Mouse (Mus musculus) kidney, embryonic 16.5 days (tissue): ENCODE results near the gene Hyal3. TPM values are rescaled to one million over a fixed set of nuclear protein-coding genes. Genes with fewer than 3 reads are reported as not detected.
A peak's percentile ranks its signal among the peaks of the same experiment; 100 is the strongest.

ENCODE experiments used
- ATAC-seq: fragments of 200-750 bp; cut with Nextera tagmentation; 2 replicates; pipeline ENCODE4 v1.8.0; 2017; ENCODE audit warnings: moderate TSS enrichment; ENCODE audit not compliant: low FRiP score, low TSS enrichment
- H3K27ac ChIP-seq: fragments of 300-500 bp; sonication (generic); 2 replicates; pipeline ENCODE4 v1.5.1; 2014; ENCODE audit warnings: low read length
- H3K27me3 ChIP-seq: fragments of 300-500 bp; sonication (generic); 2 replicates; pipeline ENCODE4 v1.6.1; 2014; ENCODE audit warnings: low read length, control low read depth, mixed read lengths; ENCODE audit not compliant: insufficient read depth
- H3K36me3 ChIP-seq: fragments of 300-500 bp; sonication (generic); 2 replicates; pipeline ENCODE4 v1.6.1; 2014; ENCODE audit warnings: low read length, control low read depth, mixed read lengths; ENCODE audit not compliant: insufficient read depth
- H3K4me1 ChIP-seq: fragments of 300-500 bp; sonication (generic); 2 replicates; pipeline ENCODE4 v1.6.1; 2014; ENCODE audit warnings: low read length, control low read depth, mixed read lengths; ENCODE audit not compliant: insufficient read depth
- H3K4me2 ChIP-seq: fragments of 300-500 bp; sonication (generic); replicated peaks from 2 replicates; pipeline ENCODE4 v1.6.1; 2014; ENCODE audit warnings: low read depth, low read length
- H3K4me3 ChIP-seq: fragments of 300-500 bp; sonication (generic); 2 replicates; pipeline ENCODE4 v1.5.1; 2014; ENCODE audit warnings: mild to moderate bottlenecking, low read length
- H3K9ac ChIP-seq: fragments of 300-500 bp; sonication (generic); replicated peaks from 2 replicates; pipeline ENCODE4 v1.6.1; 2014; ENCODE audit warnings: low read length
- H3K9me3 ChIP-seq: fragments of 300-500 bp; sonication (generic); 2 replicates; pipeline ENCODE4 v1.6.1; 2016; ENCODE audit warnings: low read length, control low read depth
- WGBS: fragments of 180-500 bp; shearing (Covaris S2); extraction: QIAGEN DNeasy Blood & Tissue Kit; methylation state at CpG from one replicate; pipeline ENCODE4 v1.1.7; 2014; 5-methylcytosine and 5-hydroxymethylcytosine counted together
- polyA plus RNA-seq: library from polyadenylated mRNA; unstranded; fragments of >200 nt; fragmentation: Nextera tagmentation; extraction: Ambion mirVana; gene quantifications from 2 replicates; pipeline ENCODE4 v1.2.1, GENCODE M21; 2015

Hyal3 gene
- polyA plus RNA-seq, result 1.3 and 1.6 TPM in 2 replicates

- ATAC-seq, result peak; percentile 81
- H3K4me3 ChIP-seq, result peak within 1 kb of the TSS; percentile 60
- no peaks in the 10 kb centered on the region for H3K9me3 ChIP-seq
- peak within 1 kb of the TSS; percentile 83 for H3K9ac ChIP-seq
- H3K4me1 ChIP-seq, result peaks cover 45% of the 10 kb centered on the region
- peaks cover 11% of the 10 kb centered on the region; the same call in 1 of the 2 replicates for H3K36me3 ChIP-seq
- H3K4me2 ChIP-seq, result peak within 1 kb of the TSS; percentile 90
- under 1% methylated on average over 30 of the region's 32 CpGs for WGBS
- peak within 1 kb of the TSS; percentile 96 for H3K27ac ChIP-seq
- no peaks in the 10 kb centered on the region for H3K27me3 ChIP-seq
Measured at GRCm38 (mm10) chr9:107580501-107581317, at the start of gene Hyal3. Gene Hyal3 (plus strand): TSS chr9:107580818.

GRCm38 (mm10) chr9:107533791-107534407 lies 46.7 kb upstream of the Hyal3 start, which contains the start of gene Tmem115:
Gene Tmem115 (plus strand): TSS chr9:107533945.
- WGBS, result under 1% methylated on average over 48 of the region's 48 CpGs
- no peaks in the 10 kb centered on the region for H3K27me3 ChIP-seq

GRCm38 (mm10) chr9:107534408-107535202 lies 46.0 kb upstream of the Hyal3 start:
- peaks cover 20% of the 10 kb centered on the region for H3K36me3 ChIP-seq
- peak overlapping the region; percentile 96 for H3K4me3 ChIP-seq
- peak overlapping the region; percentile 83 for H3K9ac ChIP-seq
- peak overlapping the region; percentile 84 for H3K27ac ChIP-seq
- WGBS, result under 1% methylated on average over 40 of the region's 40 CpGs
- H3K4me2 ChIP-seq, result peak overlapping the region; percentile 99
- no peaks in the 10 kb centered on the region for H3K9me3 ChIP-seq
- ATAC-seq, result 0 out of 2 replicates have a peak, but pooled peaks have one; percentile 1
- no peaks in the 10 kb centered on the region for H3K27me3 ChIP-seq
- H3K4me1 ChIP-seq, result peaks cover 24% of the 10 kb centered on the region

More at GRCm38 (mm10) chr9:107533791-107534407, 46.7 kb upstream of the Hyal3 start, which contains the start of gene Tmem115:
- Histone ChIP-seq H3K4me2 (peak within 1 kb of the TSS; percentile 99), H3K4me3 (peak within 1 kb of the TSS; percentile 96), H3K36me3 (peaks cover 13% of the 10 kb centered on the region), H3K9me3 (no peaks in the 10 kb centered on the region), H3K9ac (peak within 1 kb of the TSS; percentile 83), H3K27ac (peak within 1 kb of the TSS; percentile 84), H3K4me1 (peaks cover 24% of the 10 kb centered on the region)
- ATAC-seq, result peak; percentile 98

- H3K4me1 ChIP-seq, result peaks cover 40% of the 10 kb centered on the region
- H3K9me3 ChIP-seq, result no peaks in the 10 kb centered on the region
- H3K36me3 ChIP-seq, result peaks cover 26% of the 10 kb centered on the region
- H3K9ac ChIP-seq, result no peak overlapping the region
- H3K27ac ChIP-seq, result no peak overlapping the region
- H3K27me3 ChIP-seq, result no peaks in the 10 kb centered on the region
- H3K4me3 ChIP-seq, result no peak overlapping the region
- H3K4me2 ChIP-seq, result no peak overlapping the region
- no peak for ATAC-seq
- 96% methylated on average over 7 of the region's 7 CpGs for WGBS
Measured at GRCm38 (mm10) chr9:107538231-107538630, 42.4 kb upstream of the Hyal3 start.

GRCm38 (mm10) chr9:107538711-107539110 lies 41.9 kb upstream of the Hyal3 start:
- WGBS, result 97% methylated on average over 3 of the region's 3 CpGs
- no peaks in the 10 kb centered on the region for H3K9me3 ChIP-seq
- no peak for ATAC-seq
- H3K4me1 ChIP-seq, result peaks cover 38% of the 10 kb centered on the region
- no peak overlapping the region for H3K4me3 ChIP-seq
- no peak overlapping the region for H3K27ac ChIP-seq
- peaks cover 29% of the 10 kb centered on the region for H3K36me3 ChIP-seq
- H3K27me3 ChIP-seq, result no peaks in the 10 kb centered on the region
- no peak overlapping the region for H3K4me2 ChIP-seq
- H3K9ac ChIP-seq, result no peak overlapping the region

- 93% methylated on average over 8 of the region's 8 CpGs for WGBS
- Histone ChIP-seq H3K4me1 (peaks cover 38% of the 10 kb centered on the region), H3K4me3 (no peak overlapping the region), H3K36me3 (peaks cover 40% of the 10 kb centered on the region), H3K4me2 (no peak overlapping the region), H3K9me3 (no peaks in the 10 kb centered on the region), H3K27ac (no peak overlapping the region), H3K27me3 (no peaks in the 10 kb centered on the region), H3K9ac (no peak overlapping the region; the same call in 1 of the 2 replicates)
- no peak for ATAC-seq
Measured at GRCm38 (mm10) chr9:107539940-107540339, 40.7 kb upstream of the Hyal3 start.

- Histone ChIP-seq H3K4me2 (peak overlapping the region; percentile 89; the same call in 1 of the 2 replicates), H3K9ac (peak overlapping the region; percentile 75; the same call in 1 of the 2 replicates), H3K9me3 (no peaks in the 10 kb centered on the region), H3K27me3 (no peaks in the 10 kb centered on the region), H3K4me1 (peaks cover 35% of the 10 kb centered on the region), H3K36me3 (peaks cover 43% of the 10 kb centered on the region), H3K27ac (no peak overlapping the region), H3K4me3 (no peak overlapping the region)
- 52% methylated on average over 4 of the region's 4 CpGs for WGBS
- ATAC-seq, result no peak
Measured at GRCm38 (mm10) chr9:107540420-107540819, 40.2 kb upstream of the Hyal3 start.

GRCm38 (mm10) chr9:107541005-107541404 lies 39.6 kb upstream of the Hyal3 start:
- Histone ChIP-seq H3K9ac (peak overlapping the region; percentile 75), H3K27me3 (no peaks in the 10 kb centered on the region), H3K4me3 (peak overlapping the region; percentile 73), H3K9me3 (no peaks in the 10 kb centered on the region), H3K4me1 (peaks cover 29% of the 10 kb centered on the region), H3K4me2 (peak overlapping the region; percentile 89), H3K36me3 (peaks cover 43% of the 10 kb centered on the region), H3K27ac (0 out of 2 replicates have a peak overlapping the region, but pooled peaks have one; percentile 22)
- 20% methylated on average over 10 of the region's 10 CpGs for WGBS
- no peak for ATAC-seq
